Mouse (Mus musculus) hindbrain, embryonic 13.5 days (tissue): ENCODE results near the gene Tmem30c. TPM values are rescaled to one million over a fixed set of nuclear protein-coding genes. Genes with fewer than 3 reads are reported as not detected.
A peak's percentile ranks its signal among the peaks of the same experiment; 100 is the strongest.
"Not testable (repeated sequence)": the region's sequence is repeated elsewhere in the genome, so short reads cannot be mapped to it uniquely, and the experiment has no call there.

Experiments
- ATAC-seq: fragments of 200-750 bp; cut with Nextera tagmentation; 2 replicates; pipeline ENCODE4 v1.8.0; 2017; ENCODE audit warnings: moderate TSS enrichment; ENCODE audit not compliant: low FRiP score
- H3K27ac ChIP-seq: fragments of 300-500 bp; sonication (generic); 2 replicates; pipeline ENCODE4 v1.5.1; 2015; ENCODE audit warnings: inconsistent platforms, mild to moderate bottlenecking, moderate library complexity
- H3K27me3 ChIP-seq: fragments of 300-500 bp; sonication (generic); 2 replicates; pipeline ENCODE4 v1.6.1; 2015; ENCODE audit warnings: mild to moderate bottlenecking, inconsistent platforms
- H3K36me3 ChIP-seq: fragments of 300-500 bp; sonication (generic); 2 replicates; pipeline ENCODE4 v1.6.1; 2015; ENCODE audit warnings: mild to moderate bottlenecking, inconsistent platforms
- H3K4me1 ChIP-seq: fragments of 300-500 bp; sonication (generic); replicated peaks from 2 replicates; pipeline ENCODE4 v1.6.1; 2015; ENCODE audit warnings: inconsistent platforms
- H3K4me2 ChIP-seq: fragments of 300-500 bp; sonication (generic); 2 replicates; pipeline ENCODE4 v1.6.1; 2015; ENCODE audit warnings: inconsistent platforms, mild to moderate bottlenecking, moderate library complexity
- H3K4me3 ChIP-seq: fragments of 300-500 bp; sonication (generic); 2 replicates; pipeline ENCODE4 v1.5.1; 2015; ENCODE audit warnings: mild to moderate bottlenecking, inconsistent platforms
- H3K9ac ChIP-seq: fragments of 300-500 bp; sonication (generic); 2 replicates; pipeline ENCODE4 v1.6.1; 2015; ENCODE audit warnings: mild to moderate bottlenecking, inconsistent platforms
- H3K9me3 ChIP-seq: fragments of 300-500 bp; sonication (generic); 2 replicates; pipeline ENCODE4 v1.6.1; 2016; ENCODE audit warnings: inconsistent platforms
- WGBS: fragments of 180-500 bp; shearing (Covaris S2); methylation state at CpG from one replicate; pipeline ENCODE4 v1.1.7; 2015; 5-methylcytosine and 5-hydroxymethylcytosine counted together
- polyA plus RNA-seq: library from polyadenylated mRNA; unstranded; fragments of >200 nt; fragmentation: Nextera tagmentation; extraction: Ambion mirVana; gene quantifications from 2 replicates; pipeline ENCODE4 v1.2.1, GENCODE M21; 2015

The Tmem30c gene
- polyA plus RNA-seq, 1 experiment from 2014 or later: 0.12 TPM

DNA sequence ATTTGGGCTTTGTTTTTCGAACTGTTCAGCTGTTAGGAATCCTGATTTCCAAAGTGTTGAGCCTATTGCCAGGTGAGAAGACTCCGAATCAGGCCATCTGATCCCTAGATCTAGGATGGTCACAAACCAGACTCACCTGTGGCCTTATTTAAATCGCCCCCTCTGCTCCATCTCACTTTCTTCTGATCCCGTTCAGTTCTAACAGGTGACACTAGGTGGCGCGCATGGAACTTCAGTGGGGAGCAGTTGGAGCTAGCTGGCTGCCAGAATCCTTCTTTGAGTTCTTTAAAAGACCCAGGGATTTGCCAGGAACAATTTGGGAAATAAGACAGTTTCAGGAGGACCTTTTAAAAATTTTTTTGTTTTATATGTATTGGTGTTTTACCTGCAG, 48.8 kb downstream of the Tmem30c start:
- 12% methylated on average over 6 of the region's 6 CpGs for WGBS
- Histone ChIP-seq H3K9ac (no peak overlapping the region), H3K27me3 (0 out of 2 replicates have a peak, but pooled peaks cover 3% of the 10 kb centered on the region), H3K9me3 (no peaks in the 10 kb centered on the region), H3K4me2 (no peak overlapping the region), H3K4me3 (no peak overlapping the region), H3K27ac (no peak overlapping the region), H3K4me1 (no peaks in the 10 kb centered on the region), H3K36me3 (no peaks in the 10 kb centered on the region)
- ATAC-seq: peak; percentile 71; the same call in 1 of the 2 replicates

DNA sequence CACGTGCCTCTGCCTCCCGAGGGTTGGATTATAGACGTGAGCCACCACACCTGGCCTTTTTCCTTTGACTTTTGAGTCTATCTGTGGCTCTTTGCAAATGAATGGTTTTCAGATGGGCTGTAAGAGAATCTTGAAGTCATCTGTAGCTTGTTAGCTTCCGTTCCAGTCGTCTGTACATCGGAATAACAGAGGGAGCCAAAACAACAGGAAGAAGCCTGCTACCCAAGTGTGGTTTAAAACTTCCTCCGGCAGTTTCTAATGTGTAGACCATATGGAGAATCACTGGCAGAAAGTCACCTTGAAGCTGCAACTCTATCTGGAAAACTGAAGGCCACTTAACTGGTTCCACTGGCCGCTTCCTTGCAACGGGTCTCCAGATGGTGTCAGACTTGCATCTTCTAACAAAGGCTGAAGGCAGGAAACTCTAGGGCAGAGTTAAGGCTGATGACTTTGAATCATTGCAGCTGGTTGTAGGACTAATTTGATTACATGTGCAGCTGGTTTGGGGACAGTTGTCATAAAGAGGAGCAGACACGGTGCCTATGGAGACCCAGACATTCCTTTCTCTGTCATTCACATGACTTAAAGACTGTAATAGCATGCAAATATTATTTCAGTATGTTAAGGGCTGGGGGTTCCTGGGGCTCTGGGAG, 49.3 kb downstream of the Tmem30c start:
- H3K9me3 ChIP-seq: no peaks in the 10 kb centered on the region
- ATAC-seq: peak; percentile 21; the same call in 1 of the 2 replicates

DNA sequence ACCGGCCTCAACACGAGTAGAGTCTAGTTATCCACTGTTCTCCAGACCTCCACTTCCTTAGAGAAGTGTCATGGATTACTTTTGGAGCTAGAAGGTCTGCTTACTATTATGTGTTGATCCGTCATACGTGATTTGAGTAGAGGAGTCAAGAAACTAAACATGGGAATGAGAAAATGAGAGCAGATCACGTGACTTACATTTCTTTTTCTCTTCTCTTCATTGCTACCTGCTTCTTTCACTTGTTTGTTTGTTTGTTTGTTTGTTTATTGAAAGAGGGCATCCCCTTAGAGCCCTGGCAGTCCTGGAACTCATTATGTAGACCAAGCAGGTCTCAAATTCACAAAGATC, 49.8 kb downstream of the Tmem30c start:
- 88% methylated on average over 5 of the region's 5 CpGs for WGBS
- Histone ChIP-seq H3K27me3 (0 out of 2 replicates have a peak, but pooled peaks cover 3% of the 10 kb centered on the region), H3K36me3 (no peaks in the 10 kb centered on the region), H3K4me3 (no peak overlapping the region), H3K4me2 (no peak overlapping the region), H3K9ac (no peak overlapping the region), H3K4me1 (no peaks in the 10 kb centered on the region), H3K27ac (no peak overlapping the region), H3K9me3 (no peaks in the 10 kb centered on the region)
- ATAC-seq: no peak

More for the DNA sequence above, 49.3 kb downstream of the Tmem30c start:
- no peaks in the 10 kb centered on the region for H3K4me1 ChIP-seq
- 68% methylated on average over 10 of the region's 10 CpGs for WGBS
- no peak overlapping the region for H3K4me2 ChIP-seq
- H3K4me3 ChIP-seq: no peak overlapping the region
- no peak overlapping the region for H3K27ac ChIP-seq
- no peak overlapping the region for H3K9ac ChIP-seq
- H3K27me3 ChIP-seq: 0 out of 2 replicates have a peak, but pooled peaks cover 3% of the 10 kb centered on the region
- H3K36me3 ChIP-seq: no peaks in the 10 kb centered on the region

DNA sequence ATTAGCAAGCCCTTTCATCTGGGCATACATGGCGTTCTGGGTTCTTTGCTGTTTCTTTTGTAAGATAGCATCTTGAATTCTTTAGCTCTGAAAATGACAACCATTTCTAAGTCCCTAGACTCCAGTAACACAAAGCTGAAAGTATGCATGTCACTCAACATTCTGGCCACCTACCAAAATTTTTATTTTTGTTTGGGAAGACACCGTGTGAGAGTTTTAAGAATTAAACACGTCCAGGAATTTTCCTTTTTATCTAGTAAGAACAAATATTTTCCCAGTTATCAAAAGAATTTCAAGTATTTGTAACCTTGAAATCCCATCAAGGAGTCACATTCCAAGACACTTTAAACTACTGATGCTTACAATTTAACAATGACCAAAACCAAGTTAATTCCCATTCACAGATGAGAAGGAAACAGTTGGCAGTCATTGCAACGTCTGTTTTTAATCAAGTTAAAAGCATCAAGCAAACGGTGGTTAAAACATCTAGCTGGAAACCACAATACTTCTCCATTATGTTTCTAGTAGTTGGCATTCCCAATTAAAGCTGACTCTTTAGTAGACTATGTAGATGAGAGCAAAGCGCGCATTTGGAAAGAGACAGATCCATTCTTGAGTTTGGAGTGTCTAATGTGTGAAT, 56.7 kb downstream of the Tmem30c start:
- H3K36me3 ChIP-seq: no peaks in the 10 kb centered on the region
- WGBS: 81% methylated on average over 7 of the region's 7 CpGs
- no peaks in the 10 kb centered on the region for H3K9me3 ChIP-seq
- H3K4me2 ChIP-seq: no peak overlapping the region
- H3K4me1 ChIP-seq: no peaks in the 10 kb centered on the region
- H3K9ac ChIP-seq: no peak overlapping the region
- ATAC-seq: no peak
- no peaks in the 10 kb centered on the region for H3K27me3 ChIP-seq
- no peak overlapping the region for H3K27ac ChIP-seq
- no peak overlapping the region for H3K4me3 ChIP-seq

DNA sequence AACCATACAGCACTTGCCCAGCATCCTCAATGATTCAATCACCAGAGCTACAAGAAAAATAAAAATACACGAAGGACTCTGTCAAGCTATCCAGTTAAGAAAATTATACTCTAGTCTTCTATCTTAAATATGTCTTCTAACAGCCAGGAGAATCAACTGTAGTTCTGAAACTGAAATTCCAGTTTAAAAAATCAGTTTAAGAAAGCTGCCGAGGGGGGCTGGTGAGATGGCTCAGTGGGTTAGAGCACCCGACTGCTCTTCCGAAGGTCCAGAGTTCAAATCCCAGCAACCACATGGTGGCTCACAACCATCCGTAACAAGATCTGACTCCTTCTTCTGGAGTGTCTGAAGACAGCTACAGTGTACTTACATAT, 60.7 kb downstream of the Tmem30c start:
- Histone ChIP-seq H3K4me1 (peaks cover 13% of the 10 kb centered on the region), H3K27ac (0 out of 2 replicates have a peak overlapping the region, but pooled peaks have one; percentile 40), H3K4me2 (peak overlapping the region; percentile 48), H3K4me3 (peak overlapping the region; percentile 87)
- not testable (repeated sequence) for H3K9ac ChIP-seq, H3K27me3 ChIP-seq, H3K9me3 ChIP-seq, H3K36me3 ChIP-seq, ATAC-seq
- 72% methylated on average over 5 of the region's 5 CpGs for WGBS

GRCm38 (mm10) chr16:57231089-57231936, 61.4 kb downstream of the Tmem30c start, which contains the start of gene Tbc1d23:
Gene Tbc1d23, minus strand, starts transcription at chr16:57231504.
- peak within 1 kb of the TSS; percentile 71 for H3K4me2 ChIP-seq
- H3K4me1 ChIP-seq: peaks cover 13% of the 10 kb centered on the region
- no peaks in the 10 kb centered on the region for H3K9me3 ChIP-seq
- peak within 1 kb of the TSS; percentile 87 for H3K27ac ChIP-seq
- peak within 1 kb of the TSS; percentile 87 for H3K4me3 ChIP-seq
- no peaks in the 10 kb centered on the region for H3K36me3 ChIP-seq
- ATAC-seq: peak; percentile 99
- H3K27me3 ChIP-seq: no peaks in the 10 kb centered on the region
- peak within 1 kb of the TSS; percentile 91 for H3K9ac ChIP-seq
- WGBS: under 1% methylated on average over 42 of the region's 42 CpGs

DNA sequence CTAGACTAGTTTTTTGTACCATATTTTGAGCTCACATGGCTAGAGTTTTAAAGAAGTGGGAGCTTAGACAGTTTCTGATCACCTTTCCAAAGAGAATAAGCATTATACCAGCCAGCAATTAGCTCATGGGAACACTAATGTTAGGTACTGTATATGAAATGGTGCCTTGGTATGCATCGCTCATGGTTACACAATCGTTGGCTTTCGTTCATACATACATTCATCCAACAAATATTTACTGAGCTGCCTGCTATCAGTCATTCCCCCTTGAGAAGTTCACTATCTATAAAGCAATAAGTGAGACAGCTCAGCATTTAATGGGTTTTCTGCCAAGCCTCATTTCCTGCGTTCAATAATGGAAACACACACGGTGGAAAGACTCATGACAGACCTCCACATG, 66.2 kb downstream of the Tmem30c start:
- ATAC-seq: no peak
- Histone ChIP-seq H3K27me3 (no peaks in the 10 kb centered on the region), H3K4me1 (peaks cover 13% of the 10 kb centered on the region), H3K36me3 (peaks cover 2% of the 10 kb centered on the region; the same call in 1 of the 2 replicates), H3K27ac (no peak overlapping the region), H3K9ac (no peak overlapping the region), H3K4me2 (no peak overlapping the region), H3K4me3 (no peak overlapping the region), H3K9me3 (no peaks in the 10 kb centered on the region)
- 81% methylated on average over 5 of the region's 5 CpGs for WGBS

DNA sequence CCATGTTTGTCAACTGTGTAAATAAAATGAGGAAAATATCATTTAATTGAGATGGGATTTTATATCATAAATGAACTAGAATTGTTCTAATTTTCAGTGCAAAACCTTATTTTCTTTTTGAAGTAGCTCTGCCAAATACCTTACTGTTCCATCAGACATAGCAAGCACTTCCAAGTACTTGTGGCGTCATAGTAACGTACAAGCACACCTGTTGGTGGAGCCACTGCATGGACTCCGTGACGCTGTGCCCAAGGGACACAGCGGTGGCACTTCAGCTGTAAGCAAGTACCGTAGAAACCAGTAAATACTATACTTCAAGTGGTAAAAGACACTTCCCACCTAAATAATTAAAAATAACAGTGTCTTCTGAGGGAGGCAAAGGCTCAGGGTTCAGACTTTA, 72.3 kb downstream of the Tmem30c start:
- H3K4me3 ChIP-seq: no peak overlapping the region
- H3K4me1 ChIP-seq: no peaks in the 10 kb centered on the region
- no peak overlapping the region for H3K4me2 ChIP-seq
- no peaks in the 10 kb centered on the region for H3K9me3 ChIP-seq
- WGBS: 97% methylated on average over 6 of the region's 6 CpGs
- no peak overlapping the region for H3K9ac ChIP-seq
- no peak for ATAC-seq
- no peak overlapping the region for H3K27ac ChIP-seq
- peaks cover 22% of the 10 kb centered on the region for H3K36me3 ChIP-seq
- no peaks in the 10 kb centered on the region for H3K27me3 ChIP-seq

Other genes with a start within 250 kb of the Tmem30c start
- 0.08 and 0.17 TPM in 2 replicates for gene Tmem45a2, start 221.5 kb downstream of the Tmem30c start, polyA plus RNA-seq
- gene Tomm70a, start 171.2 kb downstream of the Tmem30c start, polyA plus RNA-seq: 54.6 and 54.7 TPM in 2 replicates
- 39.9 and 45.0 TPM in 2 replicates for gene Nit2, start 125.5 kb downstream of the Tmem30c start, polyA plus RNA-seq
- gene Tbc1d23, start 61.4 kb downstream of the Tmem30c start, polyA plus RNA-seq: 29.0 and 33.5 TPM in 2 replicates
- gene Filip1l, start 60.2 kb upstream of the Tmem30c start, polyA plus RNA-seq: 3.3 and 3.6 TPM in 2 replicates